Mouse (Mus musculus): ENCODE data around the gene Soga1. TPM values are rescaled to one million over a fixed set of nuclear protein-coding genes. Genes with fewer than 3 reads are reported as not detected.

Gene Soga1
- 0.68 TPM for total RNA-seq (2023)

GRCm38 (mm10) chr2:157078793-157079700 lies at the start of gene Soga1:
Gene Soga1 (minus strand): TSS chr2:157079254.

DNA sequence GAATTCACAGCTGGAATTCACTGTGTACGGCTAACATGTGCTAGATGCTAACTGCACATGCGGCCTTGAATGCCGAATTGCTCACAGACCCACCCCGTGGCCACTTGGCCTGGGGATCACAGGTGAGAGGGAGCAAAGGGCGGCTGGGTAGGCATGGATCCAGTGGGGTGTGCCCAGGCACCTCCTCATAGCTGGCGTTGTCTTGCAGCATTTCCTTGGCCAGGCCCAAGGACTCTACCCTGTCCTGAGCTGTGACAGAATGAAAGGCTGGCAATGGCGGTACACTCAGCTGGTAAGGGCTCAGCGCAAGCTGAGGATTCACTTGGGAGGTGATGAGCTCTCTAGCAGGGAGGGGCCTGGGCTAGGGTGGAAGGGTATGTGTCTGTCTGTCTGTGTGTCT lies 7.7 kb upstream of the Soga1 start, which contains the start of gene Tldc2:
Gene Tldc2, plus strand, starts transcription at position 260 of the 400 bp plus-strand sequence.

DNA sequence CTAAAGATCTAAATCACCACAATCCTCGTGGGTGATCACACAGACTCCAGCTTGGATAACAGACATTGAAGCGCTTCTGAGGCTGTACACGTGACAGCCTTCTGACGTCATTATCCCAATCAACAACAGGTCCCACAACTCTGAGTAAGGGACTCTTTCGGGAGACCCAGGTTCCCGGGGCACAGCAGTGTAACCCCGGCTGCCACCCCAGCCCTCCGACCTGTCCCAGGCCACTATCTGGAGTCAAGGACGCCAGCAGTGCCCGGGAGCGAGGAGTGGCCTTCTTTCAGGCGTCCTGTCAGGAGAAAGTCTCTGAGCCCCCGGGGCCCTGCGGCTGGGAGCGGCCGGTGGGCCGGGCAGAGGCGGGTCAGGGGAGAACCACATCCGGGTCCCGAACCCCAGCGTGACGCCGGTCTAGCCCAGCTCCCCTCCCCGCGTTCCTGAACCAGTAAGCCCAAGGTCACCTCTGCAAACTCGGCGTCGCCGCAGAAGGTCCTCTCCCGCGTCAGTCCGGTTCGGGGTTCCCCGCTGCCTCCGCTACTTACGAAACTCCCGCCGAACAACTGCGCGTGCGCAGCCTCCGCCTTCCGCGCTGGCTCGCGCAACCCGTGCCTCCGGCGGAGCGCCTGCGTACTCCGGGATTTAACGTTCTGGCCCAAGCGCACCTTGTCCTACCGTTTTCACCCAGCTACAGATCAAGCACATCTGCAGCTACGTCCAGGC lies 72.4 kb downstream of the Soga1 start, which contains the start of gene Dsn1:
Gene Dsn1, minus strand, starts transcription at position 644 of the 723 bp plus-strand sequence.

DNA sequence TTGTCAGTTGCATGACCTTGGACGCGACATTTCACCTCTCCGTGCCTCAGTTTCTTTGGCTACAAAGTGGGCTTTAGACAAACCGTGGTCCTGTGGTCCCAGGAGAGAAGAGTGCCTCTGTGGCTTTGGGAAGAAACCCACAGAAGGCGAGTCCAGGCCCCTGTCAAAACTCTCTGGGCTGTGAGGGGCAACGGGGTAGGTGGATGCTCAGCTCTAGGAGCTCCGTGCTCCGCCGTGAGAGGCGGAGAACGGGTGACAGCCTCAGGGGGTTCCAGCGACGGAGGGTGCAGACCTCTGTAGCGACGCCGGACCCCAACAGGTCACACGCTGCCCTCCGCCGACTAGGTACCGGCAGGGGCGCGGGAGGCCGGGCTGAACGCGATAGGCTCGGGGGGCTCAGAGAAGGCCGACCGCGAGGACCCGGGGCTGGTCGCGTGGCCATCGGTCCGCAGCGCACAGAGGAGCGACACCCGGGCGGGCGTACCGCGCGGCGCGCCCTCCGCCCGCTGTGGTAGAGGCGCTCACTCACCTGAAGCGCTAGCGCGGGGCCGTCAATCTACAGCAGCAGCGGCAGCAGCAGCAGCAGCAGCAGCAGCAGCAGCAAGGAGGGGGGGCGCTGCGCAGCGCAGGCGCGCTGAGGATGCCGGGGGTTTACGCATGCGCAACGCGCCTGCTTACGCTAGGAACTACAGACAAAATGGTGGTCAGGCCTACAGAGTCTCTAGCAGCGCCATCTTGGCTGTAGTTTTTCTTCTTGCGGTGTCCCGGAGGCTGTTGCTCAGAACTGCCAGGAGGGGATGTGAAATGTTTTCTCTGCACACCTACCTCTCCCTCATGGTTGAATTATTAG lies 87.4 kb downstream of the Soga1 start, which contains the start of gene Ndrg3:
Gene Ndrg3, minus strand, starts transcription at position 587 of the 850 bp plus-strand sequence.

Other genes starting within 250 kb of the Soga1 start
- gene Tgif2, start 239.2 kb downstream of the Soga1 start, total RNA-seq (2023), result 70.1 TPM
- 4.4 TPM for gene 4930518I15Rik, start 221.3 kb downstream of the Soga1 start, total RNA-seq (2023)
- gene Rab5if, start 216.1 kb downstream of the Soga1 start, total RNA-seq (2023), result 61.3 TPM
- 29.3 TPM for gene Sla2, start 192.1 kb downstream of the Soga1 start, total RNA-seq (2023)
- 91.7 TPM for gene Ndrg3, start 87.2 kb downstream of the Soga1 start, total RNA-seq (2023)
- gene Dsn1, start 72.1 kb downstream of the Soga1 start, total RNA-seq (2023), result 14.2 TPM
- gene Tldc2, start 7.8 kb upstream of the Soga1 start, total RNA-seq (2023), result not detected
- 382 TPM for gene Samhd1, start 56.0 kb upstream of the Soga1 start, total RNA-seq (2023)
- 29.2 TPM for gene Rbl1, start 125.3 kb upstream of the Soga1 start, total RNA-seq (2023)
- gene Rpn2, start 199.8 kb upstream of the Soga1 start, total RNA-seq (2023), result 130 TPM
- gene Mroh8, start 200.3 kb upstream of the Soga1 start, total RNA-seq (2023), result not detected